Mouse (Mus musculus): ENCODE results near the gene Vmn2r83. TPM values are rescaled to one million over a fixed set of nuclear protein-coding genes. Genes with fewer than 3 reads are reported as not detected.

The Vmn2r83 gene
- not detected in 2 replicates for polyA plus RNA-seq (2012; ENCODE audit: low replicate concordance)

GRCm38 (mm10) chr10:79468431-79468830 lies at the start of gene Vmn2r83:
Gene Vmn2r83, plus strand, starts transcription at chr10:79468731.

GRCm38 (mm10) chr10:79533126-79533911 lies 64.8 kb downstream of the Vmn2r83 start, which contains the start of gene Plpp2:
Gene Plpp2, minus strand, starts transcription at chr10:79533796.

Other genes with a start within 250 kb of the Vmn2r83 start
- not detected in 2 replicates for gene Vmn2r81, start 221.0 kb upstream of the Vmn2r83 start, polyA plus RNA-seq (2012; ENCODE audit: low replicate concordance)
- not detected in 2 replicates for gene Vmn2r82, start 112.2 kb upstream of the Vmn2r83 start, polyA plus RNA-seq (2012; ENCODE audit: low replicate concordance)
- 6.8 and 7.6 TPM in 2 replicates for gene Plpp2, start 65.1 kb downstream of the Vmn2r83 start, polyA plus RNA-seq (2012; ENCODE audit: low replicate concordance)
- 73.5 and 136 TPM in 2 replicates for gene Mier2, start 86.5 kb downstream of the Vmn2r83 start, polyA plus RNA-seq (2012; ENCODE audit: low replicate concordance)
- 1.3 TPM in 1 of 2 replicates, not detected in the other for gene Theg, start 118.6 kb downstream of the Vmn2r83 start, polyA plus RNA-seq (2012; ENCODE audit: low replicate concordance)
- gene C2cd4c, start 145.3 kb downstream of the Vmn2r83 start, polyA plus RNA-seq (2012; ENCODE audit: low replicate concordance): 0.04 TPM in 1 of 2 replicates, not detected in the other
- 0.10 TPM in 1 of 2 replicates, not detected in the other for gene Shc2, start 169.2 kb downstream of the Vmn2r83 start, polyA plus RNA-seq (2012; ENCODE audit: low replicate concordance)
- not detected in 2 replicates for gene Odf3l2, start 177.0 kb downstream of the Vmn2r83 start, polyA plus RNA-seq (2012; ENCODE audit: low replicate concordance)
- gene Madcam1, start 195.8 kb downstream of the Vmn2r83 start, polyA plus RNA-seq (2012; ENCODE audit: low replicate concordance): 0.47 and 1.1 TPM in 2 replicates
- 102 and 157 TPM in 2 replicates for gene Tpgs1, start 200.6 kb downstream of the Vmn2r83 start, polyA plus RNA-seq (2012; ENCODE audit: low replicate concordance)
- gene Cdc34, start 213.5 kb downstream of the Vmn2r83 start, polyA plus RNA-seq (2012; ENCODE audit: low replicate concordance): 189 and 251 TPM in 2 replicates
- 2.7 and 3.9 TPM in 2 replicates for gene Gzmm, start 220.3 kb downstream of the Vmn2r83 start, polyA plus RNA-seq (2012; ENCODE audit: low replicate concordance)
- 581 and 590 TPM in 2 replicates for gene Bsg, start 235.8 kb downstream of the Vmn2r83 start, polyA plus RNA-seq (2012; ENCODE audit: low replicate concordance)
- 0.37 and 1.3 TPM in 2 replicates for gene Hcn2, start 247.9 kb downstream of the Vmn2r83 start, polyA plus RNA-seq (2012; ENCODE audit: low replicate concordance)

Measured in hematopoietic multipotent progenitor cell, adult 10-12 weeks (in vitro differentiated cells).